Mouse (Mus musculus): Measurements from ENCODE around the gene Wdr62. TPM values are rescaled to one million over a fixed set of nuclear protein-coding genes. Genes with fewer than 3 reads are reported as not detected.

Wdr62 gene
- polyA plus RNA-seq, 1 experiment from 2014 or later = 7.5 TPM

- under 1% methylated on average over 63 of the region's 63 CpGs for WGBS (ENCODE audit: insufficient replicate concordance)
- H3K9ac ChIP-seq (ENCODE audit: low read depth, low read length) = peak within 1 kb of the TSS; percentile 76
- H3K9me3 ChIP-seq (replicated peaks; ENCODE audit: control insufficient read depth, low read length) = no peaks in the 10 kb centered on the region
- no peaks in the 10 kb centered on the region for H3K27me3 ChIP-seq (ENCODE audit: control insufficient read depth, insufficient read depth, low read depth, low read length)
- H3K4me1 ChIP-seq (ENCODE audit: control insufficient read depth, low read depth, low read length) = peaks cover 19% of the 10 kb centered on the region
- peak within 1 kb of the TSS; percentile 78 for H3K4me2 ChIP-seq (ENCODE audit: low read depth, low read length)
- peak within 1 kb of the TSS; percentile 80 for H3K27ac ChIP-seq (ENCODE audit: low read length)
- ATAC-seq (ENCODE audit: low read depth) = peak; percentile 52
- peak within 1 kb of the TSS; percentile 74 for H3K4me3 ChIP-seq (ENCODE audit: low read depth, low read length)
- no peaks in the 10 kb centered on the region for H3K36me3 ChIP-seq (ENCODE audit: control insufficient read depth, insufficient read depth)
These were observed 41.5 kb upstream of the Wdr62 start, which contains the start of gene E130208F15Rik for GRCm38 (mm10) chr7:30321539-30322284. Gene E130208F15Rik (plus strand): TSS chr7:30321740.

GRCm38 (mm10) chr7:30320946-30321345, 40.7 kb upstream of the Wdr62 start:
- H3K9ac ChIP-seq (ENCODE audit: low read depth, low read length) = no peak overlapping the region; the same call in 1 of the 2 replicates
- ATAC-seq (ENCODE audit: low read depth) = no peak
- peak overlapping the region; percentile 71; the same call in 1 of the 2 replicates for H3K27ac ChIP-seq (ENCODE audit: low read length)
- no peaks in the 10 kb centered on the region for H3K27me3 ChIP-seq (ENCODE audit: control insufficient read depth, insufficient read depth, low read depth, low read length)
- H3K36me3 ChIP-seq (ENCODE audit: control insufficient read depth, insufficient read depth) = no peaks in the 10 kb centered on the region
- peak overlapping the region; percentile 74; the same call in 1 of the 2 replicates for H3K4me3 ChIP-seq (ENCODE audit: low read depth, low read length)
- H3K9me3 ChIP-seq (replicated peaks; ENCODE audit: control insufficient read depth, low read length) = no peaks in the 10 kb centered on the region
- WGBS (ENCODE audit: insufficient replicate concordance) = 62% methylated on average over 2 of the region's 2 CpGs
- H3K4me1 ChIP-seq (ENCODE audit: control insufficient read depth, low read depth, low read length) = peaks cover 19% of the 10 kb centered on the region
- H3K4me2 ChIP-seq (ENCODE audit: low read depth, low read length) = peak overlapping the region; percentile 78

GRCm38 (mm10) chr7:30318142-30318541, 37.9 kb upstream of the Wdr62 start:
- Histone ChIP-seq H3K9ac (ENCODE audit: low read depth, low read length) (no peak overlapping the region), H3K4me3 (ENCODE audit: low read depth, low read length) (no peak overlapping the region), H3K27me3 (ENCODE audit: control insufficient read depth, insufficient read depth, low read depth, low read length) (no peaks in the 10 kb centered on the region), H3K36me3 (ENCODE audit: control insufficient read depth, insufficient read depth) (no peaks in the 10 kb centered on the region), H3K9me3 (replicated peaks; ENCODE audit: control insufficient read depth, low read length) (no peaks in the 10 kb centered on the region), H3K4me2 (ENCODE audit: low read depth, low read length) (no peak overlapping the region), H3K4me1 (ENCODE audit: control insufficient read depth, low read depth, low read length) (peaks cover 19% of the 10 kb centered on the region), H3K27ac (ENCODE audit: low read length) (no peak overlapping the region)
- WGBS (ENCODE audit: insufficient replicate concordance) = 75% methylated on average over 3 of the region's 3 CpGs
- ATAC-seq (ENCODE audit: low read depth) = no peak

GRCm38 (mm10) chr7:30315559-30316529, 35.6 kb upstream of the Wdr62 start:
- Histone ChIP-seq H3K27ac (ENCODE audit: low read length) (no peak overlapping the region), H3K36me3 (ENCODE audit: control insufficient read depth, insufficient read depth) (no peaks in the 10 kb centered on the region), H3K9me3 (replicated peaks; ENCODE audit: control insufficient read depth, low read length) (no peaks in the 10 kb centered on the region), H3K4me1 (ENCODE audit: control insufficient read depth, low read depth, low read length) (peaks cover 5% of the 10 kb centered on the region), H3K4me3 (ENCODE audit: low read depth, low read length) (no peak overlapping the region; the same call in 1 of the 2 replicates), H3K9ac (ENCODE audit: low read depth, low read length) (no peak overlapping the region), H3K4me2 (ENCODE audit: low read depth, low read length) (peak overlapping the region; percentile 38; the same call in 1 of the 2 replicates), H3K27me3 (ENCODE audit: control insufficient read depth, insufficient read depth, low read depth, low read length) (no peaks in the 10 kb centered on the region)
- 52% methylated on average over 13 of the region's 13 CpGs for WGBS (ENCODE audit: insufficient replicate concordance)
- no peak for ATAC-seq (ENCODE audit: low read depth)

- H3K9me3 ChIP-seq (replicated peaks; ENCODE audit: control insufficient read depth, low read length) = no peaks in the 10 kb centered on the region
- H3K4me3 ChIP-seq (ENCODE audit: low read depth, low read length) = peak within 1 kb of the TSS; percentile 47
- 0 out of 2 replicates have a peak, but pooled peaks have one; percentile 25 for ATAC-seq (ENCODE audit: low read depth)
- peak within 1 kb of the TSS; percentile 37; the same call in 1 of the 2 replicates for H3K9ac ChIP-seq (ENCODE audit: low read depth, low read length)
- H3K36me3 ChIP-seq (ENCODE audit: control insufficient read depth, insufficient read depth) = no peaks in the 10 kb centered on the region
- H3K27ac ChIP-seq (ENCODE audit: low read length) = 0 out of 2 replicates have a peak within 1 kb of the TSS, but pooled peaks have one; percentile 7
- H3K4me2 ChIP-seq (ENCODE audit: low read depth, low read length) = peak within 1 kb of the TSS; percentile 38
- H3K27me3 ChIP-seq (ENCODE audit: control insufficient read depth, insufficient read depth, low read depth, low read length) = no peaks in the 10 kb centered on the region
- 5% methylated on average over 9 of the region's 9 CpGs for WGBS (ENCODE audit: insufficient replicate concordance)
- peaks cover under 1% of the 10 kb centered on the region for H3K4me1 ChIP-seq (ENCODE audit: control insufficient read depth, low read depth, low read length)
These were observed 34.5 kb upstream of the Wdr62 start, which contains the start of gene Syne4 for GRCm38 (mm10) chr7:30314721-30315155. Gene Syne4 (plus strand): TSS chr7:30314807.

GRCm38 (mm10) chr7:30313666-30314320, 33.6 kb upstream of the Wdr62 start:
- Histone ChIP-seq H3K27ac (ENCODE audit: low read length) (no peak overlapping the region), H3K4me2 (ENCODE audit: low read depth, low read length) (peak overlapping the region; percentile 38), H3K9ac (ENCODE audit: low read depth, low read length) (peak overlapping the region; percentile 37; the same call in 1 of the 2 replicates), H3K9me3 (replicated peaks; ENCODE audit: control insufficient read depth, low read length) (no peaks in the 10 kb centered on the region), H3K4me1 (ENCODE audit: control insufficient read depth, low read depth, low read length) (peaks cover 8% of the 10 kb centered on the region), H3K27me3 (ENCODE audit: control insufficient read depth, insufficient read depth, low read depth, low read length) (no peaks in the 10 kb centered on the region), H3K36me3 (ENCODE audit: control insufficient read depth, insufficient read depth) (no peaks in the 10 kb centered on the region), H3K4me3 (ENCODE audit: low read depth, low read length) (peak overlapping the region; percentile 47)
- 58% methylated on average over 27 of the region's 27 CpGs for WGBS (ENCODE audit: insufficient replicate concordance)
- ATAC-seq (ENCODE audit: low read depth) = peak; percentile 49

- Histone ChIP-seq H3K9me3 (replicated peaks; ENCODE audit: control insufficient read depth, low read length) (no peaks in the 10 kb centered on the region), H3K36me3 (ENCODE audit: control insufficient read depth, insufficient read depth) (no peaks in the 10 kb centered on the region), H3K27ac (ENCODE audit: low read length) (no peak overlapping the region), H3K9ac (ENCODE audit: low read depth, low read length) (no peak overlapping the region), H3K4me3 (ENCODE audit: low read depth, low read length) (no peak overlapping the region), H3K4me2 (ENCODE audit: low read depth, low read length) (no peak overlapping the region), H3K27me3 (ENCODE audit: control insufficient read depth, insufficient read depth, low read depth, low read length) (no peaks in the 10 kb centered on the region), H3K4me1 (ENCODE audit: control insufficient read depth, low read depth, low read length) (peaks cover 12% of the 10 kb centered on the region)
- 72% methylated on average over 12 of the region's 12 CpGs for WGBS (ENCODE audit: insufficient replicate concordance)
- ATAC-seq (ENCODE audit: low read depth) = no peak
These were observed 29.9 kb upstream of the Wdr62 start for GRCm38 (mm10) chr7:30310136-30310535.

GRCm38 (mm10) chr7:30309395-30310129, 29.3 kb upstream of the Wdr62 start:
- Histone ChIP-seq H3K36me3 (ENCODE audit: control insufficient read depth, insufficient read depth) (no peaks in the 10 kb centered on the region), H3K9ac (ENCODE audit: low read depth, low read length) (peak overlapping the region; percentile 55), H3K9me3 (replicated peaks; ENCODE audit: control insufficient read depth, low read length) (no peaks in the 10 kb centered on the region), H3K4me2 (ENCODE audit: low read depth, low read length) (peak overlapping the region; percentile 78), H3K4me3 (ENCODE audit: low read depth, low read length) (peak overlapping the region; percentile 62), H3K27me3 (ENCODE audit: control insufficient read depth, insufficient read depth, low read depth, low read length) (no peaks in the 10 kb centered on the region), H3K4me1 (ENCODE audit: control insufficient read depth, low read depth, low read length) (peaks cover 12% of the 10 kb centered on the region), H3K27ac (ENCODE audit: low read length) (no peak overlapping the region)
- no peak for ATAC-seq (ENCODE audit: low read depth)
- 54% methylated on average over 15 of the region's 15 CpGs for WGBS (ENCODE audit: insufficient replicate concordance)
